Mouse (Mus musculus): ENCODE measurements around the gene Nckipsd. TPM values are rescaled to one million over a fixed set of nuclear protein-coding genes. Genes with fewer than 3 reads are reported as not detected.

Gene Nckipsd
- total and polyA plus RNA-seq, 2 experiments from 2014 or later, result 24.5 to 27.6 TPM

DNA sequence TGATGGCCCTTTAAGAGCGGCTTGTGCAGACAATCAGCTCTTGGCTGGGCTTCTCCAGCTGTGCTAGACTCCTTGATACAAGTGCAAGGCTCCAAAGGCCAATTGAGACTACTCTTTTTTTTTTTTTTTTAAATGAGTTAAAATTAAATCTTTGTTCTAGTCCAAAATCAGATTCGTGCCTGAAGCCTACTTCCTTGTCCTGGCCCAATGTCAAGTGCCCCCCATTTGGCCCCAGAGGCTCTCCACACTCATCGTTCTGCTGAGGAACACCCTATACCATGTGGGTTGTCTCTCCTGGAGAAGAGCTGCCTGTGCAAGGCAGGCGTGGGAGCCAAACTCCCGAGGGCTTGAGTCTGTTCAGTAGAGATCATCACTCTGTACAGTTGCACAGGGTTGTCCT, 27.2 kb upstream of the Nckipsd start:
- ATAC-seq (no peak), DNase-seq (no peak)
- no peaks in the 10 kb centered on the region for H3K27me3 ChIP-seq (ENCODE audit: insufficient read depth, low read length)
- peaks cover 10% of the 10 kb centered on the region for H3K4me1 ChIP-seq (ENCODE audit: insufficient read depth)
- WGBS, result 65% methylated on average over 5 of the region's 5 CpGs
- no peak overlapping the region for H3K4me2 ChIP-seq (ENCODE audit: low read depth)
- no peak overlapping the region for H3K4me3 ChIP-seq (ENCODE audit: low read depth, low read length)
- TF ChIP-seq CTCF (IDR thresholded peaks at IDR 0.05; ENCODE audit: low read depth), result no peak
- H3K27ac ChIP-seq (ENCODE audit: low read depth, low read length), result no peak overlapping the region
- no peak overlapping the region for H3K9ac ChIP-seq
- H3K9me3 ChIP-seq (ENCODE audit: low read length), result no peaks in the 10 kb centered on the region
- H3K36me3 ChIP-seq (ENCODE audit: insufficient read depth), result no peaks in the 10 kb centered on the region

DNA sequence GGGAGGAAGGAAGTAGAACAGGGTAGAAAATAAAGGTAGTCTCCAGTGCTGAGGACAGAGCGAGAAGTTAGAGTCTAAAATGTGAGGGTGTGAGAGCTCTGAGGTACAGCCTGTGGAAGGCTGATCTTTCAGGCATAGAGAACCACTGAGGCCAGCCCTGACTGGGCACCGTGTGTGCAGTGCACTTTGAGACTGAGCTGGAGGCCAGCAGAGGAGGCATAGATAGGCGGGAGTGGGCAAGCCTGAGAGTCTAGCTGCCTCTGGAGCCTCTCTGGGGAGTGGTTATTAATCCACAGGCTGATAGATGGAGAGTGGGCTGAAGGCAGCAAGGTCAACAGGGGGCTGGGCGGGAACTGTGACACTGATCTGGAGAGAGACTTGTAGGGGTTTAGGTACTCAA, 26.3 kb upstream of the Nckipsd start:
- ATAC-seq, result no peak
- DNase-seq, result no peak
- Histone ChIP-seq H3K4me1 (ENCODE audit: insufficient read depth) (peaks cover 16% of the 10 kb centered on the region), H3K9me3 (ENCODE audit: low read length) (no peaks in the 10 kb centered on the region), H3K4me3 (ENCODE audit: low read depth, low read length) (no peak overlapping the region), H3K36me3 (ENCODE audit: insufficient read depth) (no peaks in the 10 kb centered on the region), H3K9ac (no peak overlapping the region), H3K27ac (ENCODE audit: low read depth, low read length) (no peak overlapping the region), H3K27me3 (ENCODE audit: insufficient read depth, low read length) (no peaks in the 10 kb centered on the region), H3K4me2 (ENCODE audit: low read depth) (no peak overlapping the region)
- WGBS, result 73% methylated on average over 4 of the region's 4 CpGs
- TF ChIP-seq CTCF (IDR thresholded peaks at IDR 0.05; ENCODE audit: low read depth), result no peak

DNA sequence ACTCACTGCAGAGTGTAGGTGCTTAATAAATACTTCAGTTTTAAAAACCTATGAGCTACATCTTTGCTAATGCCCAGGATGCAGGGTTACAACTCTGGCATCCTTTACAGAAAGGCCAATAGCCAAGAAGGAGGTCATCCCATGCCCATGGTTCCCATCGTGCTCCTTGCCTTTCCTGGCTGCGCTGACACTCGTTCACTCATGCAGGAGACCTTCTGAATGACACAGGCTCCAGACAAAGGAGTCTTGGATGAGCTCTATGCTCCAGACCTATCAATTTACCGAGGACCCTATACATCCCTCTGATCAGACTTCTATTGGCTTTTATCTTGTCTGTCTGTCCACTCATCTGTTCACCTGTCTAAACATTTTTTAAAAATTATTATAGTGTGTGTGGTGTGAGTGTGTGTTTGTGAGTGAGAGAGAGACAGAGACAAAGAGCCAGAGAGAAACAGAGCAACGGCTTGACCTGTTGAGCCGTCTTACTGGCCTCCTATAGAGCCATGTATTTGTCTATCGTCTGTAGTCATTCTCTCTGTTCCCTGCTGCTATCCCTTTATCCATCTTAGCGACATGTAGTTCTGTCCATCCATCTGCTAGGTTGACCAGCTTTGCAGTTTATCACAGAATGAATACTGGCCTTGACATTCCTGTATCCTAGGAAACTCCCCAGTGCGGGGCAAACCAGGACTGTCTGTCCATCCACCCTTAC, 25.2 kb upstream of the Nckipsd start:
- Histone ChIP-seq H3K27me3 (ENCODE audit: insufficient read depth, low read length) (no peaks in the 10 kb centered on the region), H3K4me1 (ENCODE audit: insufficient read depth) (peaks cover 26% of the 10 kb centered on the region), H3K36me3 (ENCODE audit: insufficient read depth) (0 out of 2 replicates have a peak, but pooled peaks cover 3% of the 10 kb centered on the region), H3K9ac (peak overlapping the region; percentile 96), H3K4me2 (ENCODE audit: low read depth) (peak overlapping the region; percentile 58), H3K4me3 (ENCODE audit: low read depth, low read length) (peak overlapping the region; percentile 91), H3K9me3 (ENCODE audit: low read length) (no peaks in the 10 kb centered on the region), H3K27ac (ENCODE audit: low read depth, low read length) (peak overlapping the region; percentile 95)
- ATAC-seq (peak; percentile 13; the same call in 1 of the 2 replicates), DNase-seq (peak; percentile 46)
- WGBS, result 9% methylated on average over 9 of the region's 9 CpGs
- no peak for TF ChIP-seq CTCF (IDR thresholded peaks at IDR 0.05; ENCODE audit: low read depth)

DNA sequence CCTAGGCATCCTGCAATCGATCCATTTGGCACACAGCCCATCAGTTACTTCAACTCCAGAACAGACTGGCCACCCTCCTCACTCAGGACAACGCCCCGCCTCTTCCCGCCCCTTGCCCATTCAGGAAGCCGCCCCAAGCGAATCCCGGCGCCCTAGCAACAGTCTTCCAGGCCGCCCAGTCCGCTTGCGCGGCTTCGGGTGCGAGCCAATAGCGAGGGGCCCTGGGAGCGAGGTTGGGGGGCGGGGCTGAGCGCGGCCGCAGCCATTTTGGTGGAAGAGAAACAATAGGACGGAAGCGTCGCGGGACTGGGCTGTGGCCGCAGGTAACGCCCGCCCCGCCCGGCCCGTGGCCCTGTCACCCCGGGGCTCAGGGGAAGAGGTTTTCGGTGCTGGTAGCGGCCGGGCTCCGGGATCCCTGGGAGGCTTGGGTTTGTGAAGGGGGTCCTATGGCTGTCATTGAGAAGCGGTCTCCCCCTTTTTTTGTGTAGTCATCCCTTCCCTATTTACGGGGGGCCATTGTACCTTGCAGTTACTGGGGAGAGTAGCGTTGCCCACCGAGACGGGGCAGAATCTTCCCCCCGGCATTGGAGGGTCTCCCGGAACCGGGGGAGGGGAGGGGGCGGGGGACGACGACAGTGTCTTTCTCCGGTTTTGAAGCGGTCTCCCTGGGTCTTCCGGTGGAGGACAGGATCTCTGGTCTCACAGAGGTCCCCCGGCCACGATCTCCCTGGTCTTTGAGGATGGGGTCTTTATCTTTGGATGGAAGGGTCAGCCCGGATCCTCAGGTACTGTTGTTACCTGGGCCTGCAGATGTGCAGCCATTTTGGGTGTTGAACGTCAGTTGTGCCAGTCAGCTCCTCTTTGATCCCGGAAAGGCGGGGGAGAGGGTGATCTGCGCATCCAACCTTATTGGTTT, 24.4 kb upstream of the Nckipsd start, which contains the start of gene Ip6k2:
TSS of gene Ip6k2 (plus strand) at position 249 of the 916 bp plus-strand sequence.
- peak within 1 kb of the TSS; percentile 96 for H3K9ac ChIP-seq
- H3K4me2 ChIP-seq (ENCODE audit: low read depth), result peak within 1 kb of the TSS; percentile 58
- DNase-seq (peak; percentile 97), ATAC-seq (peak; percentile 99)
- no peaks in the 10 kb centered on the region for H3K9me3 ChIP-seq (ENCODE audit: low read length)
- no peaks in the 10 kb centered on the region for H3K27me3 ChIP-seq (ENCODE audit: insufficient read depth, low read length)
- H3K4me1 ChIP-seq (ENCODE audit: insufficient read depth), result peaks cover 34% of the 10 kb centered on the region
- 0 out of 2 replicates have a peak, but pooled peaks cover 3% of the 10 kb centered on the region for H3K36me3 ChIP-seq (ENCODE audit: insufficient read depth)
- TF ChIP-seq CTCF (IDR thresholded peaks at IDR 0.05; ENCODE audit: low read depth), result no peak
- peak within 1 kb of the TSS; percentile 95 for H3K27ac ChIP-seq (ENCODE audit: low read depth, low read length)
- 3% methylated on average over 56 of the region's 56 CpGs for WGBS
- H3K4me3 ChIP-seq (ENCODE audit: low read depth, low read length), result peak within 1 kb of the TSS; percentile 91

DNA sequence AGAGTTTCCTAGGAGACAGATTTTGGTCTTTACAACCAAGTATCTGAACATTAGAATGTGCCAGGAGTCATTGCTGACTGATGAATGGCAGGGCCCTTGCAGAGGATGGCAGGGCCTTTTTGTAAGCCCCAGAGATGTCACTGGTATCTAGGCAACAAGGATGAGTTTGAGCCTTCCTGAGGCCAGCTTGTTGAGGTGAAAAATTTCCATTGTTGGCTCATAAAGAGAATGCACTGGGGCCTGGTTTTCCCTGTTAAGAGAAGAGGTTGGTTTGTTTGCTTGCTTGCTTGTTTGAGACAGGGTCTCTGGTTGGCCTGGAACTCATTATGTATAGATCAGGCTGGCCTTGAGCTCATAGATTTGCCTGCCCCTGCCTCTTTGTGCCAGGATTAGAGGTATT, 22.8 kb upstream of the Nckipsd start:
- ATAC-seq (no peak), DNase-seq (peak; percentile 26)
- Histone ChIP-seq H3K36me3 (ENCODE audit: insufficient read depth) (0 out of 2 replicates have a peak, but pooled peaks cover 3% of the 10 kb centered on the region), H3K27me3 (ENCODE audit: insufficient read depth, low read length) (no peaks in the 10 kb centered on the region), H3K9me3 (ENCODE audit: low read length) (no peaks in the 10 kb centered on the region), H3K4me2 (ENCODE audit: low read depth) (peak overlapping the region; percentile 58), H3K4me1 (ENCODE audit: insufficient read depth) (peaks cover 50% of the 10 kb centered on the region), H3K9ac (peak overlapping the region; percentile 18; the same call in 1 of the 2 replicates), H3K4me3 (ENCODE audit: low read depth, low read length) (peak overlapping the region; percentile 91), H3K27ac (ENCODE audit: low read depth, low read length) (no peak overlapping the region; the same call in 1 of the 2 replicates)
- no peak for TF ChIP-seq CTCF (IDR thresholded peaks at IDR 0.05; ENCODE audit: low read depth)

DNA sequence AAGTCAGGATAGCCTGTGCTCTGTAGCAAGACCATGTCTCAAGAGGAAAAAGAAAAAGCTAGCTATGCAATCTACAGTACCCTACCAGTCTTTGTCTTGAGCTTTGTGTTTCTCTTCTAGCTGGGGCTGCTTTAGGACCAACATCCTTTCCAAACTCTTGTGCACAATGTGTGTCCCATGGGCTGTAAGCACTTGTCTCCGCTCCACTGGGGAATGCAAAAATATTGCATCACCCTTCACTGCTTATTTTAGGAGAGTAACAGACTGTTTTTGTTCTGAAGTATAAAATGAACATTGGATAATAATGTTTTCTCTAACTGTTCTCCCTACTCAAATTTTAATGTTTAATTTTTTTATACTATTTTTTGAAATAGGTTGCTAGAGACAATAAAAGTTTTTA, 21.7 kb upstream of the Nckipsd start:
- no peak for DNase-seq
- 59% methylated on average over 1 of the region's 1 CpGs for WGBS
- H3K9me3 ChIP-seq (ENCODE audit: low read length), result no peaks in the 10 kb centered on the region
- no peaks in the 10 kb centered on the region for H3K27me3 ChIP-seq (ENCODE audit: insufficient read depth, low read length)
- 0 out of 2 replicates have a peak, but pooled peaks cover 3% of the 10 kb centered on the region for H3K36me3 ChIP-seq (ENCODE audit: insufficient read depth)
- ATAC-seq, result no peak
- TF ChIP-seq CTCF (IDR thresholded peaks at IDR 0.05; ENCODE audit: low read depth), result no peak
- peaks cover 53% of the 10 kb centered on the region for H3K4me1 ChIP-seq (ENCODE audit: insufficient read depth)
- no peak overlapping the region for H3K9ac ChIP-seq
- H3K4me3 ChIP-seq (ENCODE audit: low read depth, low read length), result peak overlapping the region; percentile 91; the same call in 1 of the 2 replicates
- H3K27ac ChIP-seq (ENCODE audit: low read depth, low read length), result no peak overlapping the region
- H3K4me2 ChIP-seq (ENCODE audit: low read depth), result peak overlapping the region; percentile 58
